Mouse (Mus musculus): ENCODE measurements at regions not wholly inside any gene's neighbourhood (a gene's known extent, or its start where the extent isn't known, plus 50 kb on each side); places are given as distances from the start of the nearest gene placed in this dataset.
"Not testable (repeated sequence)": the region's sequence is repeated elsewhere in the genome, so short reads cannot be mapped to it uniquely, and the experiment has no call there.

- H3K36me3 ChIP-seq (ENCODE audit: control insufficient read depth, insufficient read depth, low read length), result no peaks in the 10 kb centered on the region
- no peak overlapping the region for H3K9ac ChIP-seq (ENCODE audit: low read length)
- H3K9me3 ChIP-seq (ENCODE audit: control insufficient read depth, low read length), result no peaks in the 10 kb centered on the region
- WGBS, result 96% methylated on average over 2 of the region's 2 CpGs
- no peaks in the 10 kb centered on the region for H3K27me3 ChIP-seq (replicated peaks; ENCODE audit: control insufficient read depth, insufficient read depth, low read length)
- no peak overlapping the region for H3K4me3 ChIP-seq (ENCODE audit: low read depth, low read length)
- no peak; the same call in 1 of the 2 replicates for ATAC-seq (replicated peaks; ENCODE audit: low FRiP score, low TSS enrichment, low read depth)
- no peaks in the 10 kb centered on the region for H3K4me1 ChIP-seq (replicated peaks; ENCODE audit: control insufficient read depth, insufficient read depth, low read length)
- H3K4me2 ChIP-seq (ENCODE audit: low read length), result no peak overlapping the region
- no peak overlapping the region for H3K27ac ChIP-seq (ENCODE audit: low read depth)
- no peak for DNase-seq (ENCODE audit: low spot score)
These were observed 196.7 kb downstream of the Alg10b start for GRCm38 (mm10) chr15:90420776-90421175.

- ATAC-seq (replicated peaks; ENCODE audit: low FRiP score, low TSS enrichment, low read depth), result no peak
These were observed 198.1 kb downstream of the Alg10b start for GRCm38 (mm10) chr15:90422122-90422614.

GRCm38 (mm10) chr15:90431048-90431447 is 206.9 kb downstream of the Alg10b start:
- WGBS, result 90% methylated on average over 3 of the region's 3 CpGs
- not testable (repeated sequence) for H3K9ac ChIP-seq (ENCODE audit: low read length)

More at GRCm38 (mm10) chr15:90422122-90422614, 198.1 kb downstream of the Alg10b start:
- no peak overlapping the region for H3K4me2 ChIP-seq (ENCODE audit: low read length)
- no peaks in the 10 kb centered on the region for H3K36me3 ChIP-seq (ENCODE audit: control insufficient read depth, insufficient read depth, low read length)
- no peak overlapping the region for H3K27ac ChIP-seq (ENCODE audit: low read depth)
- H3K27me3 ChIP-seq (replicated peaks; ENCODE audit: control insufficient read depth, insufficient read depth, low read length), result no peaks in the 10 kb centered on the region
- H3K4me3 ChIP-seq (ENCODE audit: low read depth, low read length), result no peak overlapping the region
- 37% methylated on average over 5 of the region's 5 CpGs for WGBS
- H3K4me1 ChIP-seq (replicated peaks; ENCODE audit: control insufficient read depth, insufficient read depth, low read length), result no peaks in the 10 kb centered on the region
- no peak overlapping the region for H3K9ac ChIP-seq (ENCODE audit: low read length)
- no peaks in the 10 kb centered on the region for H3K9me3 ChIP-seq (ENCODE audit: control insufficient read depth, low read length)
- DNase-seq (ENCODE audit: low spot score), result no peak

GRCm38 (mm10) chr15:90432154-90432553 is 208.0 kb downstream of the Alg10b start:
- 49% methylated on average over 2 of the region's 2 CpGs for WGBS
- H3K4me3 ChIP-seq (ENCODE audit: low read depth, low read length), result no peak overlapping the region
- H3K4me1 ChIP-seq (replicated peaks; ENCODE audit: control insufficient read depth, insufficient read depth, low read length), result no peaks in the 10 kb centered on the region
- no peak overlapping the region for H3K9ac ChIP-seq (ENCODE audit: low read length)
- DNase-seq (ENCODE audit: low spot score) (no peak), ATAC-seq (replicated peaks; ENCODE audit: low FRiP score, low TSS enrichment, low read depth) (no peak)
- H3K4me2 ChIP-seq (ENCODE audit: low read length), result no peak overlapping the region
- no peak overlapping the region for H3K27ac ChIP-seq (ENCODE audit: low read depth)
- H3K36me3 ChIP-seq (ENCODE audit: control insufficient read depth, insufficient read depth, low read length), result no peaks in the 10 kb centered on the region
- no peaks in the 10 kb centered on the region for H3K27me3 ChIP-seq (replicated peaks; ENCODE audit: control insufficient read depth, insufficient read depth, low read length)
- no peaks in the 10 kb centered on the region for H3K9me3 ChIP-seq (ENCODE audit: control insufficient read depth, low read length)

More at GRCm38 (mm10) chr15:90431048-90431447, 206.9 kb downstream of the Alg10b start:
- H3K4me1 ChIP-seq (replicated peaks; ENCODE audit: control insufficient read depth, insufficient read depth, low read length); H3K27me3 ChIP-seq (replicated peaks; ENCODE audit: control insufficient read depth, insufficient read depth, low read length); H3K36me3 ChIP-seq (ENCODE audit: control insufficient read depth, insufficient read depth, low read length); H3K4me2 ChIP-seq (ENCODE audit: low read length); H3K4me3 ChIP-seq (ENCODE audit: low read depth, low read length); ATAC-seq (replicated peaks; ENCODE audit: low FRiP score, low TSS enrichment, low read depth); H3K9me3 ChIP-seq (ENCODE audit: control insufficient read depth, low read length); H3K27ac ChIP-seq (ENCODE audit: low read depth); DNase-seq (ENCODE audit: low spot score): not testable (repeated sequence)

GRCm38 (mm10) chr15:90435286-90435685 is 211.2 kb downstream of the Alg10b start:
- Histone ChIP-seq H3K9ac (ENCODE audit: low read length) (no peak overlapping the region), H3K27ac (ENCODE audit: low read depth) (no peak overlapping the region), H3K36me3 (ENCODE audit: control insufficient read depth, insufficient read depth, low read length) (no peaks in the 10 kb centered on the region), H3K4me2 (ENCODE audit: low read length) (no peak overlapping the region), H3K27me3 (replicated peaks; ENCODE audit: control insufficient read depth, insufficient read depth, low read length) (no peaks in the 10 kb centered on the region), H3K4me1 (replicated peaks; ENCODE audit: control insufficient read depth, insufficient read depth, low read length) (no peaks in the 10 kb centered on the region), H3K4me3 (ENCODE audit: low read depth, low read length) (no peak overlapping the region), H3K9me3 (ENCODE audit: control insufficient read depth, low read length) (no peaks in the 10 kb centered on the region)
- ATAC-seq (replicated peaks; ENCODE audit: low FRiP score, low TSS enrichment, low read depth), result no peak
- WGBS, result 21% methylated on average over 5 of the region's 5 CpGs
- DNase-seq (ENCODE audit: low spot score), result no peak
